Mouse (Mus musculus) kidney, embryonic 16.5 days (tissue): ENCODE results near the gene Kirrel. TPM values are rescaled to one million over a fixed set of nuclear protein-coding genes. Genes with fewer than 3 reads are reported as not detected.
A peak's percentile ranks its signal among the peaks of the same experiment; 100 is the strongest.

Experiments used
- ATAC-seq: fragments of 200-750 bp; cut with Nextera tagmentation; 2 replicates; pipeline ENCODE4 v1.8.0; 2017; ENCODE audit warnings: moderate TSS enrichment; ENCODE audit not compliant: low FRiP score, low TSS enrichment
- H3K27ac ChIP-seq: fragments of 300-500 bp; sonication (generic); 2 replicates; pipeline ENCODE4 v1.5.1; 2014; ENCODE audit warnings: low read length
- H3K27me3 ChIP-seq: fragments of 300-500 bp; sonication (generic); 2 replicates; pipeline ENCODE4 v1.6.1; 2014; ENCODE audit warnings: low read length, control low read depth, mixed read lengths; ENCODE audit not compliant: insufficient read depth
- H3K36me3 ChIP-seq: fragments of 300-500 bp; sonication (generic); 2 replicates; pipeline ENCODE4 v1.6.1; 2014; ENCODE audit warnings: low read length, control low read depth, mixed read lengths; ENCODE audit not compliant: insufficient read depth
- H3K4me1 ChIP-seq: fragments of 300-500 bp; sonication (generic); 2 replicates; pipeline ENCODE4 v1.6.1; 2014; ENCODE audit warnings: low read length, control low read depth, mixed read lengths; ENCODE audit not compliant: insufficient read depth
- H3K4me2 ChIP-seq: fragments of 300-500 bp; sonication (generic); replicated peaks from 2 replicates; pipeline ENCODE4 v1.6.1; 2014; ENCODE audit warnings: low read depth, low read length
- H3K4me3 ChIP-seq: fragments of 300-500 bp; sonication (generic); 2 replicates; pipeline ENCODE4 v1.5.1; 2014; ENCODE audit warnings: mild to moderate bottlenecking, low read length
- H3K9ac ChIP-seq: fragments of 300-500 bp; sonication (generic); replicated peaks from 2 replicates; pipeline ENCODE4 v1.6.1; 2014; ENCODE audit warnings: low read length
- H3K9me3 ChIP-seq: fragments of 300-500 bp; sonication (generic); 2 replicates; pipeline ENCODE4 v1.6.1; 2016; ENCODE audit warnings: low read length, control low read depth
- WGBS: fragments of 180-500 bp; shearing (Covaris S2); extraction: QIAGEN DNeasy Blood & Tissue Kit; methylation state at CpG from one replicate; pipeline ENCODE4 v1.1.7; 2014; 5-methylcytosine and 5-hydroxymethylcytosine counted together
- polyA plus RNA-seq: library from polyadenylated mRNA; unstranded; fragments of >200 nt; fragmentation: Nextera tagmentation; extraction: Ambion mirVana; gene quantifications from 2 replicates; pipeline ENCODE4 v1.2.1, GENCODE M21; 2015

Gene Kirrel
- polyA plus RNA-seq, 1 experiment from 2014 or later = 18.6 TPM

GRCm38 (mm10) chr3:87072612-87073515 lies 101.7 kb downstream of the Kirrel start:
- ATAC-seq = no peak
- WGBS = 57% methylated on average over 13 of the region's 13 CpGs

DNA sequence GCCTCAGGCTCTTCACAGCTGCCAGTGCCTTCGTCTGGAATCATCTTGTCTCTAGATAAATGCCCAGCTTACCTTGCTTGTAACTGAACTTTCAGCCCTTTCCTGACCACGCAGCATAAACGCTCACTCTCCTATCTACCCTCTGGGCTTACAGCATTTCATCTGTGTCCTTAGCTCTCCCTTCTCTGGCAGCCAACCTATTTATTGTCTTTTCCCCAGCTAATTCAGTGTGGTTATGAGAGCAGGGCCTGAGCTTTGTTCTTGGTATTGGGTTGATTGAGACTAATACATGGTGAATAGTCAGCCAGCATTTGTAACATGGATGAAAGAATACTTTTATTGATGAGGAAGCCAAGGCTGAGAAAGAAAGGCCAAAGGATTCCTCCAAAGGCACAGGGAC lies 102.4 kb downstream of the Kirrel start:
- no peak for ATAC-seq
- no peaks in the 10 kb centered on the region for H3K9me3 ChIP-seq
- no peak overlapping the region for H3K4me3 ChIP-seq
- no peaks in the 10 kb centered on the region for H3K36me3 ChIP-seq
- 78% methylated on average over 3 of the region's 3 CpGs for WGBS
- no peak overlapping the region for H3K27ac ChIP-seq
- H3K4me2 ChIP-seq = no peak overlapping the region
- no peaks in the 10 kb centered on the region for H3K27me3 ChIP-seq
- H3K4me1 ChIP-seq = no peaks in the 10 kb centered on the region
- H3K9ac ChIP-seq = no peak overlapping the region

More at GRCm38 (mm10) chr3:87072612-87073515, 101.7 kb downstream of the Kirrel start:
- no peak overlapping the region for H3K4me2 ChIP-seq
- no peak overlapping the region for H3K4me3 ChIP-seq
- H3K9ac ChIP-seq = no peak overlapping the region
- H3K36me3 ChIP-seq = no peaks in the 10 kb centered on the region
- H3K9me3 ChIP-seq = no peaks in the 10 kb centered on the region
- H3K27ac ChIP-seq = no peak overlapping the region
- H3K27me3 ChIP-seq = no peaks in the 10 kb centered on the region
- H3K4me1 ChIP-seq = no peaks in the 10 kb centered on the region

GRCm38 (mm10) chr3:87067396-87067975 lies 107.1 kb downstream of the Kirrel start:
- Histone ChIP-seq H3K9me3 (no peaks in the 10 kb centered on the region), H3K36me3 (no peaks in the 10 kb centered on the region), H3K27me3 (no peaks in the 10 kb centered on the region), H3K4me2 (no peak overlapping the region), H3K4me1 (no peaks in the 10 kb centered on the region), H3K9ac (no peak overlapping the region), H3K4me3 (no peak overlapping the region), H3K27ac (no peak overlapping the region)
- WGBS = 90% methylated on average over 8 of the region's 8 CpGs
- no peak for ATAC-seq

- H3K9ac ChIP-seq = no peak overlapping the region
- no peaks in the 10 kb centered on the region for H3K4me1 ChIP-seq
- no peak overlapping the region for H3K4me2 ChIP-seq
- no peaks in the 10 kb centered on the region for H3K9me3 ChIP-seq
- 77% methylated on average over 1 of the region's 1 CpGs for WGBS
- H3K36me3 ChIP-seq = no peaks in the 10 kb centered on the region
- H3K4me3 ChIP-seq = no peak overlapping the region
- H3K27ac ChIP-seq = no peak overlapping the region
- ATAC-seq = no peak
- H3K27me3 ChIP-seq = no peaks in the 10 kb centered on the region
These were observed 120.6 kb downstream of the Kirrel start for GRCm38 (mm10) chr3:87053939-87054338.

- Histone ChIP-seq H3K4me2 (no peak overlapping the region), H3K36me3 (no peaks in the 10 kb centered on the region), H3K9me3 (no peaks in the 10 kb centered on the region), H3K4me1 (no peaks in the 10 kb centered on the region), H3K9ac (no peak overlapping the region), H3K27me3 (no peaks in the 10 kb centered on the region), H3K27ac (no peak overlapping the region), H3K4me3 (no peak overlapping the region)
- 86% methylated on average over 5 of the region's 5 CpGs for WGBS
- no peak for ATAC-seq
These were observed 126.7 kb downstream of the Kirrel start for GRCm38 (mm10) chr3:87047801-87048200.

DNA sequence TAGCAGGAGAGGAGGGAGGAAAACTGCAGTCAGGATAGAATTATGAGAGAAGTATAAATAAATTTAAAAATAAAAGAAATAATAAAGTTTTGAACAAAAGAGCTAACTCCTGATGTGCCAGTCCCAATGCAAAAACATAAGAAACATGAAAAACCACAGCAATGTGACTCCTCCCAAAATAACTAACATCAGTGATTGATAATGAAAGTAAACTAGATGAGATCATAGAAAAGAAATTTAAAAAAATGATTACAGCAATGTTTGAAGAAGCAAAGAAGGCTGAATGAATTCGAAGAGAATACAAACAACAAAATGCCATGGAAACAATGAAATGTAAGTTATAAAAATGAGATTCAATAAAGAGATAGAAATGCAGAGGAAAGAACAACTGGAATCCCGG lies 132.8 kb downstream of the Kirrel start:
- H3K4me3 ChIP-seq = no peak overlapping the region
- no peak overlapping the region for H3K4me2 ChIP-seq
- ATAC-seq = no peak
- H3K36me3 ChIP-seq = no peaks in the 10 kb centered on the region
- H3K9me3 ChIP-seq = no peaks in the 10 kb centered on the region
- no peak overlapping the region for H3K9ac ChIP-seq
- no peaks in the 10 kb centered on the region for H3K4me1 ChIP-seq
- no peaks in the 10 kb centered on the region for H3K27me3 ChIP-seq
- no peak overlapping the region for H3K27ac ChIP-seq
- WGBS = 79% methylated on average over 2 of the region's 2 CpGs

GRCm38 (mm10) chr3:87038500-87038899 lies 136.0 kb downstream of the Kirrel start:
- Histone ChIP-seq H3K27me3 (no peaks in the 10 kb centered on the region), H3K36me3 (no peaks in the 10 kb centered on the region), H3K4me1 (no peaks in the 10 kb centered on the region), H3K4me2 (no peak overlapping the region), H3K9ac (no peak overlapping the region), H3K4me3 (no peak overlapping the region), H3K9me3 (no peaks in the 10 kb centered on the region), H3K27ac (no peak overlapping the region)
- no peak for ATAC-seq
- WGBS = 81% methylated on average over 6 of the region's 6 CpGs

- H3K4me3 ChIP-seq = no peak overlapping the region
- WGBS = 93% methylated on average over 3 of the region's 4 CpGs
- H3K36me3 ChIP-seq = no peaks in the 10 kb centered on the region
- H3K9me3 ChIP-seq = no peaks in the 10 kb centered on the region
- H3K4me1 ChIP-seq = no peaks in the 10 kb centered on the region
- no peak overlapping the region for H3K4me2 ChIP-seq
- no peak for ATAC-seq
- no peak overlapping the region for H3K9ac ChIP-seq
- H3K27ac ChIP-seq = no peak overlapping the region
- no peaks in the 10 kb centered on the region; the same call in 1 of the 2 replicates for H3K27me3 ChIP-seq
These were observed 140.5 kb downstream of the Kirrel start for GRCm38 (mm10) chr3:87034061-87034460.

DNA sequence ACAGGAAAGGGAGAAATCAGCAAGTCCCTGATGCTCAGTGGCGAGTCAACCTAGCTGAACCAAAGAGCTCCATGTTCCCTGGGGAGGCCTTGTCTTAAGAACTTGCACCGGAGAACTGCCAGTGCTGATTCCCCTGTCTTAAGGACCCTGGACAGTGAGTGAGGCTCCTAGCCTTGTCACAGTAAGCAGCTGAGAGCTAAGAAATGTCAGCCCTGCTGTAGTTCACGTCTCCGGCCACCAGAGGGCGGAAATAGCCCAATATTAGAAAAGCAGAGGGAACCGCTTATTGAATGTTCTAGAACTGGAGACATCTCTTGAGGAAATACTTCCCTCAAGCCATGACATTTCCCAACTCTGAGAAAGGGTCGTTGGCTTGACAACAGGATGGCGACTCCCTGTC lies 141.2 kb downstream of the Kirrel start:
- Histone ChIP-seq H3K9ac (no peak overlapping the region), H3K36me3 (no peaks in the 10 kb centered on the region), H3K27me3 (no peaks in the 10 kb centered on the region; the same call in 1 of the 2 replicates), H3K4me1 (no peaks in the 10 kb centered on the region), H3K27ac (no peak overlapping the region), H3K9me3 (no peaks in the 10 kb centered on the region), H3K4me2 (no peak overlapping the region), H3K4me3 (no peak overlapping the region)
- ATAC-seq = peak; percentile 12; the same call in 1 of the 2 replicates
- 21% methylated on average over 8 of the region's 8 CpGs for WGBS

DNA sequence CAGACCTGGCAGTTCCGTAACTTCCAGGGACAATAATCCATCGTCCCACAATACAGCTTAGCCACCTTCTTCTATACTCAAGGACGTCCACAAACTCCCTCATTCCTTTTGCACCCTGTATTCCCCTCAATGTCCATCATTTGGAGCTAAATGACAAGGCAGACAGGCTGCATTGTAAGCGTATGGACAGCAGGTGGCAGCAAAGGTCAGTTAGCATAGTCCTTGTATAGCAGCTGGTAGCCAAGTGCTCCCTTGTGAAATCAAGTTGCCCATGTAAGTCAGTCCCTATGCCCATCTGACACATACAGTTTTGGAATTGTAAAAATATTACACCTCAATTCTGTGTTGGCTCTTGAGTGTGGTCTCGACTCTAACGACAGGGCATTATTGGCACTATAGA lies 143.7 kb downstream of the Kirrel start:
- Histone ChIP-seq H3K9ac (no peak overlapping the region), H3K4me3 (no peak overlapping the region), H3K36me3 (no peaks in the 10 kb centered on the region), H3K4me1 (no peaks in the 10 kb centered on the region), H3K9me3 (no peaks in the 10 kb centered on the region), H3K4me2 (no peak overlapping the region), H3K27ac (no peak overlapping the region), H3K27me3 (no peaks in the 10 kb centered on the region; the same call in 1 of the 2 replicates)
- 20% methylated on average over 6 of the region's 6 CpGs for WGBS
- ATAC-seq = no peak
